In genomic region chr13:38539192-38539900, GRCm38 (mm10) we compare ENCODE assay signal across 22 mouse cellular contexts.
"Had no signal": no experiment of that assay in that cellular context is flagged by ENCODE, and none has a peak within 500 bp of the region (broad histone marks: within the 10 kb centered on the region; RNA-seq: fewer than 3 reads in every experiment).

No protein-coding gene starts in this region.

- H3K4me2 ChIP-seq: heart, embryonic 12.5 days; hindbrain, embryonic 13.5 days; hindbrain, embryonic 15.5 days; kidney, embryonic 15.5 days; limb, embryonic 13.5 days; limb, embryonic 15.5 days; liver, embryonic 13.5 days had no signal

- H3K9ac ChIP-seq: heart, embryonic 12.5 days; hindbrain, embryonic 13.5 days; hindbrain, embryonic 15.5 days; kidney, embryonic 15.5 days; limb, embryonic 13.5 days; limb, embryonic 15.5 days; liver, embryonic 13.5 days had no signal

- H3K36me3 ChIP-seq: heart, embryonic 12.5 days; hindbrain, embryonic 13.5 days; hindbrain, embryonic 15.5 days; kidney, embryonic 15.5 days; limb, embryonic 13.5 days; limb, embryonic 15.5 days; liver, embryonic 13.5 days had no signal

- DNase-seq: gastrocnemius, postnatal 14 days; gastrocnemius, postnatal 36 days; heart, adult 18-20 months; heart, postnatal 10 days; kidney, adult 11 months; kidney, adult 2 months; kidney, adult 9 months; kidney, postnatal 14 days; kidney, postnatal 36 days; layer of hippocampus, adult 9-11 months; layer of hippocampus, postnatal 36 days; left cerebral cortex, postnatal 4 days; liver, embryonic 13.5 days had no signal

- H3K4me3 ChIP-seq: heart, embryonic 12.5 days; hindbrain, embryonic 13.5 days; hindbrain, embryonic 15.5 days; kidney, embryonic 15.5 days; limb, embryonic 13.5 days; limb, embryonic 15.5 days; liver, embryonic 13.5 days had no signal

- H3K9me3 ChIP-seq: heart, embryonic 12.5 days; hindbrain, embryonic 13.5 days; hindbrain, embryonic 15.5 days; kidney, embryonic 15.5 days; limb, embryonic 13.5 days; limb, embryonic 15.5 days; liver, embryonic 13.5 days had no signal

- H3K27me3 ChIP-seq: hindbrain, embryonic 13.5 days; hindbrain, embryonic 15.5 days; kidney, embryonic 15.5 days; limb, embryonic 13.5 days; limb, embryonic 15.5 days; liver, embryonic 13.5 days had no signal

- ATAC-seq: hindbrain, postnatal 0 days; intestine, embryonic 16.5 days had no signal

- H3K4me1 ChIP-seq: hindbrain, embryonic 13.5 days; hindbrain, embryonic 15.5 days; kidney, embryonic 15.5 days; limb, embryonic 13.5 days; limb, embryonic 15.5 days; liver, embryonic 13.5 days had no signal

- H3K27ac ChIP-seq: hindbrain, embryonic 13.5 days; hindbrain, embryonic 15.5 days; hindbrain, postnatal 0 days; kidney, embryonic 15.5 days; kidney, postnatal 0 days; limb, embryonic 13.5 days; limb, embryonic 15.5 days; liver, embryonic 13.5 days had no signal
